Mouse (Mus musculus): ENCODE results near the gene Tcaf2. TPM values are rescaled to one million over a fixed set of nuclear protein-coding genes. Genes with fewer than 3 reads are reported as not detected.

The Tcaf2 gene
- total and polyA plus RNA-seq, 2 experiments from 2014 or later: 2.1 to 2.9 TPM

- no peak for TF ChIP-seq CTCF (IDR thresholded peaks at IDR 0.05; ENCODE audit: low read depth)
- no peaks in the 10 kb centered on the region for H3K9me3 ChIP-seq (ENCODE audit: low read length)
- H3K36me3 ChIP-seq (ENCODE audit: insufficient read depth, low read length): no peaks in the 10 kb centered on the region
- 87% methylated on average over 4 of the region's 4 CpGs for WGBS
- no peak for ATAC-seq
- H3K27me3 ChIP-seq (ENCODE audit: insufficient read depth, low read length): no peaks in the 10 kb centered on the region
- no peak overlapping the region for H3K27ac ChIP-seq
- H3K4me2 ChIP-seq (ENCODE audit: low read depth, low read length): no peak overlapping the region
- H3K4me1 ChIP-seq (ENCODE audit: insufficient read depth, low read length): no peaks in the 10 kb centered on the region
- H3K4me3 ChIP-seq (ENCODE audit: low read length): no peak overlapping the region
- no peak for DNase-seq (ENCODE audit: low spot score)
- no peak overlapping the region for H3K9ac ChIP-seq (replicated peaks; ENCODE audit: low read length)
Observed at GRCm38 (mm10) chr6:42578678-42579077, 66.4 kb downstream of the Tcaf2 start.

GRCm38 (mm10) chr6:42577433-42577832 lies 67.6 kb downstream of the Tcaf2 start:
- no peaks in the 10 kb centered on the region for H3K36me3 ChIP-seq (ENCODE audit: insufficient read depth, low read length)
- H3K4me1 ChIP-seq (ENCODE audit: insufficient read depth, low read length): no peaks in the 10 kb centered on the region
- no peak overlapping the region for H3K4me3 ChIP-seq (ENCODE audit: low read length)
- TF ChIP-seq CTCF (IDR thresholded peaks at IDR 0.05; ENCODE audit: low read depth): no peak
- ATAC-seq: no peak
- no peaks in the 10 kb centered on the region for H3K27me3 ChIP-seq (ENCODE audit: insufficient read depth, low read length)
- H3K4me2 ChIP-seq (ENCODE audit: low read depth, low read length): no peak overlapping the region
- no peak for DNase-seq (ENCODE audit: low spot score)
- no peak overlapping the region for H3K9ac ChIP-seq (replicated peaks; ENCODE audit: low read length)
- no peaks in the 10 kb centered on the region for H3K9me3 ChIP-seq (ENCODE audit: low read length)
- no peak overlapping the region for H3K27ac ChIP-seq
- 90% methylated on average over 2 of the region's 2 CpGs for WGBS

Other genes starting within 250 kb of the Tcaf2 start
- not detected in 2 replicates for gene Tas2r143, start 245.0 kb downstream of the Tcaf2 start, total RNA-seq (2014; rRNA removed)
- not detected in 2 replicates for gene Tas2r143, start 245.0 kb downstream of the Tcaf2 start, polyA plus RNA-seq (2015; fragmentation: Nextera tagmentation; extraction: Ambion mirVana)
- not detected in 2 replicates for gene Tas2r135, start 239.8 kb downstream of the Tcaf2 start, total RNA-seq (2014; rRNA removed)
- gene Tas2r135, start 239.8 kb downstream of the Tcaf2 start, polyA plus RNA-seq (2015; fragmentation: Nextera tagmentation; extraction: Ambion mirVana): not detected in 2 replicates
- not detected in 2 replicates for gene Tas2r126, start 210.7 kb downstream of the Tcaf2 start, total RNA-seq (2014; rRNA removed)
- not detected in 2 replicates for gene Tas2r126, start 210.7 kb downstream of the Tcaf2 start, polyA plus RNA-seq (2015; fragmentation: Nextera tagmentation; extraction: Ambion mirVana)
- not detected in 2 replicates for gene Olfr458, start 180.1 kb downstream of the Tcaf2 start, total RNA-seq (2014; rRNA removed)
- gene Olfr458, start 180.1 kb downstream of the Tcaf2 start, polyA plus RNA-seq (2015; fragmentation: Nextera tagmentation; extraction: Ambion mirVana): not detected in 2 replicates
- not detected in 2 replicates for gene Olfr457, start 168.9 kb downstream of the Tcaf2 start, total RNA-seq (2014; rRNA removed)
- not detected in 2 replicates for gene Olfr457, start 168.9 kb downstream of the Tcaf2 start, polyA plus RNA-seq (2015; fragmentation: Nextera tagmentation; extraction: Ambion mirVana)
- gene Olfr456, start 158.0 kb downstream of the Tcaf2 start, total RNA-seq (2014; rRNA removed): not detected in 2 replicates
- not detected in 2 replicates for gene Olfr456, start 158.0 kb downstream of the Tcaf2 start, polyA plus RNA-seq (2015; fragmentation: Nextera tagmentation; extraction: Ambion mirVana)
- gene Olfr455, start 97.7 kb downstream of the Tcaf2 start, total RNA-seq (2014; rRNA removed): not detected in 2 replicates
- gene Olfr455, start 97.7 kb downstream of the Tcaf2 start, polyA plus RNA-seq (2015; fragmentation: Nextera tagmentation; extraction: Ambion mirVana): not detected in 2 replicates
- not detected in 2 replicates for gene Tcaf3, start 47.6 kb downstream of the Tcaf2 start, total RNA-seq (2014; rRNA removed)
- not detected in 2 replicates for gene Tcaf3, start 47.6 kb downstream of the Tcaf2 start, polyA plus RNA-seq (2015; fragmentation: Nextera tagmentation; extraction: Ambion mirVana)
- gene Tcaf1, start 64.8 kb upstream of the Tcaf2 start, total RNA-seq (2014; rRNA removed): 262 and 275 TPM in 2 replicates
- 182 and 194 TPM in 2 replicates for gene Tcaf1, start 64.8 kb upstream of the Tcaf2 start, polyA plus RNA-seq (2015; fragmentation: Nextera tagmentation; extraction: Ambion mirVana)
- gene Olfr453, start 94.1 kb upstream of the Tcaf2 start, total RNA-seq (2014; rRNA removed): not detected in 2 replicates
- gene Olfr453, start 94.1 kb upstream of the Tcaf2 start, polyA plus RNA-seq (2015; fragmentation: Nextera tagmentation; extraction: Ambion mirVana): not detected in 2 replicates
- gene Olfr38, start 111.2 kb upstream of the Tcaf2 start, total RNA-seq (2014; rRNA removed): not detected in 2 replicates
- not detected in 2 replicates for gene Olfr38, start 111.2 kb upstream of the Tcaf2 start, polyA plus RNA-seq (2015; fragmentation: Nextera tagmentation; extraction: Ambion mirVana)
- not detected in 2 replicates for gene Olfr452, start 139.8 kb upstream of the Tcaf2 start, total RNA-seq (2014; rRNA removed)
- gene Olfr452, start 139.8 kb upstream of the Tcaf2 start, polyA plus RNA-seq (2015; fragmentation: Nextera tagmentation; extraction: Ambion mirVana): not detected in 2 replicates
- not detected in 2 replicates for gene Olfr450, start 166.7 kb upstream of the Tcaf2 start, total RNA-seq (2014; rRNA removed)
- gene Olfr450, start 166.7 kb upstream of the Tcaf2 start, polyA plus RNA-seq (2015; fragmentation: Nextera tagmentation; extraction: Ambion mirVana): not detected in 2 replicates
- not detected in 2 replicates for gene Olfr449, start 189.1 kb upstream of the Tcaf2 start, total RNA-seq (2014; rRNA removed)
- gene Olfr449, start 189.1 kb upstream of the Tcaf2 start, polyA plus RNA-seq (2015; fragmentation: Nextera tagmentation; extraction: Ambion mirVana): not detected in 2 replicates
- not detected in 2 replicates for gene Olfr448, start 245.2 kb upstream of the Tcaf2 start, total RNA-seq (2014; rRNA removed)
- not detected in 2 replicates for gene Olfr448, start 245.2 kb upstream of the Tcaf2 start, polyA plus RNA-seq (2015; fragmentation: Nextera tagmentation; extraction: Ambion mirVana)